Mouse (Mus musculus) forebrain, embryonic 15.5 days (tissue): ENCODE measurements at regions not wholly inside any gene's neighbourhood (a gene's known extent, or its start where the extent isn't known, plus 50 kb on each side); places are given as distances from the start of the nearest gene placed in this dataset.

Experiments used
- ATAC-seq: fragments of 200-750 bp; cut with Nextera tagmentation; replicated peaks from 2 replicates; pipeline ENCODE4 v1.8.0; 2017; ENCODE audit warnings: mild to moderate bottlenecking, moderate TSS enrichment, moderate library complexity
- H3K27ac ChIP-seq: fragments of 300-500 bp; sonication (generic); replicated peaks from 2 replicates; pipeline ENCODE4 v1.5.1; 2015; ENCODE audit warnings: mild to moderate bottlenecking, inconsistent platforms
- H3K27me3 ChIP-seq: fragments of 300-500 bp; sonication (generic); 2 replicates; pipeline ENCODE4 v1.6.1; 2015; ENCODE audit warnings: inconsistent platforms
- H3K36me3 ChIP-seq: fragments of 300-500 bp; sonication (generic); 2 replicates; pipeline ENCODE4 v1.6.1; 2015; ENCODE audit warnings: mild to moderate bottlenecking, inconsistent platforms
- H3K4me1 ChIP-seq: fragments of 300-500 bp; sonication (generic); 2 replicates; pipeline ENCODE4 v1.6.1; 2015; ENCODE audit warnings: inconsistent platforms
- H3K4me2 ChIP-seq: fragments of 300-500 bp; sonication (generic); replicated peaks from 2 replicates; pipeline ENCODE4 v1.6.1; 2015; ENCODE audit warnings: mild to moderate bottlenecking, inconsistent platforms
- H3K4me3 ChIP-seq: fragments of 300-500 bp; sonication (generic); 2 replicates; pipeline ENCODE4 v1.5.1; 2015; ENCODE audit warnings: mild to moderate bottlenecking, inconsistent platforms
- H3K9ac ChIP-seq: fragments of 300-500 bp; sonication (generic); replicated peaks from 2 replicates; pipeline ENCODE4 v1.6.1; 2015; ENCODE audit warnings: mild to moderate bottlenecking, inconsistent platforms
- H3K9me3 ChIP-seq: fragments of 300-500 bp; sonication (generic); 2 replicates; pipeline ENCODE4 v1.6.1; 2016; ENCODE audit warnings: inconsistent platforms
- WGBS: fragments of 180-500 bp; shearing (Covaris S2); methylation state at CpG from one replicate; pipeline ENCODE4 v1.1.7; 2015; ENCODE audit warnings: mixed read lengths; 5-methylcytosine and 5-hydroxymethylcytosine counted together

DNA sequence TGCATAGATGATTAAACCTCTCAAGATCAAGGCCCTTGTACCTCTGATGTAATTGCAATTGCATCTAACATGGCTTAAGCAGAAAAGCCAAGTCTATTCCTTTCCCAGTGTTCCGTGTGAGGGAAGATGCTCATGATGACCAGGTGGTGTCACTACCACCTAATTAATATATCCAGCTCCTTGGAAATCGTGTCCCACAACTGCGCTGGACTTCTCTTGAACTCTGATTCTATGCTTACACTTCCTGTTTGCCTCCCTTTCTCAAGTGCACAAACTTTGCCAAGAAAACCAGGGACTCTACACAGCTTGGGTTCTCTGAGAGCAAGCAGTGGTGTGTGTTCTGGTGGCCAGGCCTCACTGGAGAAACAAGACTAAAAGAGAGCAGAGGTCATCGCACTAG is 58.0 kb upstream of the Slc1a1 start:
- Histone ChIP-seq H3K4me1 (peaks cover 3% of the 10 kb centered on the region; the same call in 1 of the 2 replicates), H3K36me3 (no peaks in the 10 kb centered on the region), H3K4me2 (no peak overlapping the region), H3K27me3 (no peaks in the 10 kb centered on the region), H3K9ac (no peak overlapping the region), H3K4me3 (no peak overlapping the region), H3K9me3 (no peaks in the 10 kb centered on the region), H3K27ac (no peak overlapping the region)
- no peak for ATAC-seq
- 41% methylated on average over 4 of the region's 4 CpGs for WGBS

DNA sequence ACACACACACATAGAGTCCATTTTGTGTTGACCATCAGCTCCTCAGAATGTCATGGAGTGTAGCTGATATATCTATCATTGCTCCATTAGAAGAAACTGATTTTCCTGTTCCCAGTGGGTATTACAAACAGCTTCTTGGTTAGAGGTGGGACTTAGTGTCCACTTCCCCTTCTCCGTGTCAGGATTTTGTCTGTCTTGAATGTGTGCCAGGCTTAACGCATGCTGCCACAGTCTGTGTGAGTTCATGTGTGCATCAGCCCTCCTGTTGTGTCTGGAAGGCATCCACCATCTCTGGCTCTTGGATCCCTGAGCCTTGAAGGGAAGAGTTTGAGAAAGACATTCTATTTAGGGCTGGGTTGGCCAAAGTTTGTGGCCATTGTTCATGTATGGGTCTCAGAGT is 57.2 kb upstream of the Slc1a1 start:
- Histone ChIP-seq H3K4me2 (no peak overlapping the region), H3K27ac (no peak overlapping the region), H3K27me3 (no peaks in the 10 kb centered on the region), H3K4me1 (peaks cover 3% of the 10 kb centered on the region; the same call in 1 of the 2 replicates), H3K9ac (no peak overlapping the region), H3K36me3 (no peaks in the 10 kb centered on the region), H3K9me3 (no peaks in the 10 kb centered on the region), H3K4me3 (no peak overlapping the region)
- WGBS: 32% methylated on average over 2 of the region's 2 CpGs
- no peak for ATAC-seq

GRCm38 (mm10) chr19:28778386-28778785 is 56.5 kb upstream of the Slc1a1 start:
- H3K27ac ChIP-seq: no peak overlapping the region
- H3K27me3 ChIP-seq: no peaks in the 10 kb centered on the region
- H3K9ac ChIP-seq: no peak overlapping the region
- no peak for ATAC-seq
- no peaks in the 10 kb centered on the region for H3K9me3 ChIP-seq
- 24% methylated on average over 4 of the region's 4 CpGs for WGBS
- H3K4me3 ChIP-seq: no peak overlapping the region
- no peaks in the 10 kb centered on the region for H3K36me3 ChIP-seq
- no peak overlapping the region for H3K4me2 ChIP-seq
- peaks cover 3% of the 10 kb centered on the region; the same call in 1 of the 2 replicates for H3K4me1 ChIP-seq

- Histone ChIP-seq H3K27ac (no peak overlapping the region), H3K9me3 (no peaks in the 10 kb centered on the region), H3K4me1 (peaks cover 3% of the 10 kb centered on the region; the same call in 1 of the 2 replicates), H3K27me3 (no peaks in the 10 kb centered on the region), H3K9ac (no peak overlapping the region), H3K36me3 (no peaks in the 10 kb centered on the region), H3K4me2 (no peak overlapping the region), H3K4me3 (no peak overlapping the region)
- WGBS: 86% methylated on average over 2 of the region's 2 CpGs
- no peak for ATAC-seq
Measured at GRCm38 (mm10) chr19:28781971-28782370, 52.9 kb upstream of the Slc1a1 start.
